Mouse (Mus musculus) thymus, adult 2 months (tissue): ENCODE data around the gene Egln3.

Experiments
- CTCF ChIP-seq: fragments of 200-500 bp; IDR thresholded peaks from 2 replicates; pipeline ENCODE4 v1.5.1; 2012; ENCODE audit warnings: mild to moderate bottlenecking, control low read depth, low read length, moderate library complexity, borderline replicate concordance; ENCODE audit not compliant: control insufficient read depth, poor library complexity, insufficient read depth; ENCODE audit errors: extremely low read depth
- POLR2A ChIP-seq: fragments of 200-500 bp; IDR thresholded peaks from 2 replicates; pipeline ENCODE4 v1.6.1; 2012; ENCODE audit warnings: mild to moderate bottlenecking, low read length, control low read depth, moderate library complexity; ENCODE audit not compliant: control insufficient read depth, poor library complexity, insufficient read depth; ENCODE audit errors: extremely low read depth

DNA sequence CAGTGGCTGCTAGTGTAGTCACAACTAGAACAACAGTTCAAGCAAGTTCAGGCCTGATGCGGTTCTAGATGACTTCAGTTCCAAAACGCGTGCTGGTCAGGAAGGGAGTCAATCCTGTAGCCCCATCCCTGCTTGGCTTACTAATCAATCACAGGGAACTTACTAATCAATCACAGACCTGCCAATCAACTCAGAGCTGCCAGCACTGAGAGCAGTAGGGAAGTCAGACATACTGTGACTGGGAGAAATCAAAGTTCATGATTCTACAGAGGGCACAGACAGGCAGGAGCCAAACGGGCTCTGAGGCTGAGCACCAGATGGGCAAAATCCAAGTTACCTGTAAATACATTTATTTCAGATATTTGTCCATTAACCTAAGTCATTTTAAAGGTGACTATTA is 2.1 kb upstream of the Egln3 start:
- no peak for TF ChIP-seq POLR2A
- no peak for TF ChIP-seq CTCF
